Mouse (Mus musculus) cerebellum, postnatal 14 days (tissue): ENCODE data around the gene Gatad1.
"Not testable (repeated sequence)": the region's sequence is repeated elsewhere in the genome, so short reads cannot be mapped to it uniquely, and the experiment has no call there.

Source experiments
- DNase-seq, 2 experiments: peaks; one replicate each; pipeline ENCODE4 v3.0.0; 2021; ENCODE audit warnings: mixed read lengths in 2 of 2

Gatad1 gene

GRCm38 (mm10) chr5:3633315-3633714 lies 23.7 kb downstream of the Gatad1 start:
- no peak for DNase-seq

GRCm38 (mm10) chr5:3632285-3632684 lies 24.7 kb downstream of the Gatad1 start:
- DNase-seq = no peak

DNA sequence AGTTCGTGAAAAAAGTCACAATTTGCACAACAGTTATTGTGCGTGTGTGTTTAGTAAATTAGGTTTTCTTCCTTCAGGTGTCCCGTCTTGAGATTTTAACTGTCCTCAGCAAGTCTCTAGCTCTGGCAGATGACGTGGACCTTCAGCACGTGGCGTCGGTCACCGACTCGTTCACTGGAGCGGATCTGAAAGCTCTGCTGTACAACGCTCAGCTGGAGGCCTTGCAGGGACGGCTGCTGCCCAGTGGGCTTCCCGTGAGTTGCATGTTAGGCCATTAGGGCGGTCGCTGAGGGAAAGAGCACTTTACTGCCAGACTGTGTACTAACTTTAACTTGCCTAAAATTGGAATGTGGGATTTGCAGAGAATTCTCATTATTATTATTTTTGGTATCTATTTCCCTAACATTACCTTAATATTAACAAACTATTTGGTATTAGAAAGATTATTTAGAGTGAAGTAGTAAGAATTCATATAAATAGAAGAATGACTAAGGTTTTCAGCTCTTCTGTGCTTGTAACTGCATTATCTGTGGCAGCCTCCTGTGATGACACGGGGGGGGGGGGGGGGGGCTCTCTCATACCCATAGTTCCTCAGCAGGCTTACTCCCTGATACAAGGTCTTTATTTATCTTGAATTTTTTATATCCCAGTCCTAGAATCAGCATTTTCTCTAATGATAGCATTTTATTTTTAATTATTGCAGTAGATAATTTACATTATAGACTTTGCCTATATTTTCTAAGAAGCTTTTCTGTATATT lies 25.3 kb downstream of the Gatad1 start:
- DNase-seq = no peak

DNA sequence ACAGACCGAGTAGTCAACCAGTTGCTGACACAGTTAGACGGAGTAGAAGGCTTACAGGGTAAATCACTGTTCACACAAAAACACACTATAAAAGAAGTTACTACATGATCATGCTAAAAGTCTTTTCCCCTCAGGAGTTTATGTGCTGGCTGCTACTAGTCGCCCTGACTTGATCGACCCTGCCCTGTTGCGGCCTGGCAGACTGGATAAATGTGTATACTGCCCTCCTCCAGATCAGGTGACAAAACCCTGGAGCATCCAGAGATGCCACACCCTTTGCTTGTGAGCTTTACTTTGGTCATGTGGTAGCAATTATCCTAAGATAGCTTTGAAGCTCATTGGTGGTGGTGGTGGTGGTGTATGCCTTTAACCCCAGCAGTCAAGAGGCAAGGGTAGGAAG lies 26.9 kb downstream of the Gatad1 start:
- DNase-seq = no peak

DNA sequence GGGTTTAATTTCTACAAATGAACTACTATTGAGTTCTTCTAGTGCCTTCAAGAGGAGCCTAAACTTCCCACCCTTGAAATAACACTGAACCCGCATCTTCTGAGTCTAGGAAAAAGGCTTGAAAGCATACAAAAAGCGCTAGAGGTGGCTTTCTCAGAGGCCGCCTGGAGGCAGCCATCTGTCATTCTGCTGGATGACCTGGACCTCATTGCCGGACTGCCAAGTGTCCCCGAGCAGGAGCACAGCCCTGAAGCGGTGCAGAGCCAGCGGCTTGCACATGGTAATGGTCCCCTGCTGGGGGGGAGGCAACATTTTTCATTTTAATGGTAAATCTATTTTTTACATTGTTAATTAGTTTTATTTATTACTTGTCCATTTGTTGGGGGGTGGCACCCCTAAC lies 36.5 kb downstream of the Gatad1 start:
- DNase-seq = peak; percentile 55 to 76

GRCm38 (mm10) chr5:3611835-3612234 lies 45.1 kb downstream of the Gatad1 start:
- DNase-seq = not testable (repeated sequence)

DNA sequence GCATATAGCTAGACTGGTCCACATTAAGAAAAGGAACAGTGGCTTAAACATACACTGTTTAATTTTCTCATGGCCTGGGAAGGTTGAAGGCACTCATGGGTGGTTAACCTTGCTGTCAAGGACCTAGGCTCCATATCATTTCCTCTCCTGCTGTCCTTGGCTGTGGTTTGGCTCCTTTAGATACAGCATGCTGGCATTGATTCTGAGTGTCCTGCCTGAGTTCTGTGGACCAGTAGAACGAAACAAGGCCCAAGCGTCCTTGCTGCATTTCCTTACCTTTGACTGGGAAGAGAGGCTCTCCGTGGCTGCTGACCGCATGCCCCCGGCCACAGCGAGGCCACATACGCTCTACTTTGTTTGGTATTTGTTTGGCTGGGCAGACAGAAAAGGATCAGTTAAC lies 47.7 kb downstream of the Gatad1 start:
- DNase-seq = no peak

DNA sequence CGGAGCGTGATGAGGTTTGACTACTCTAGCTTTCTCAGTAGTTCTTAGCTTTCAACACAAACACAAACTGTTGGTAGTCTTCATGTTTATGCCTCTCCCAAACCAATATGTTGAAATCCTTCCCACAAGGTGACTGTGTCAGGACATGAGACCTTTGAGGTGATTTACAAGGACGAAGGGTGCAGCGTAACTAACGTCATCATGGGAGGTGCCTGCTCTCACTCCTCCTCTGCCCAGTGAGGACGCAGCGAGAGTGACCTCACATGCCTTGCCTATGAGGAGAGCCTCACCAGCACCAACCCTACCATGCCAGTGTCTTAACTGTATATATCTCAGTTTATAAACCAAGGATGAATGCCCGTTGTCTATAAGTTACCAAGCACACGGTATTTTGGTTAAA lies 49.9 kb downstream of the Gatad1 start:
- DNase-seq = no peak

GRCm38 (mm10) chr5:3600790-3601189 lies 56.2 kb downstream of the Gatad1 start:
- no peak for DNase-seq

DNA sequence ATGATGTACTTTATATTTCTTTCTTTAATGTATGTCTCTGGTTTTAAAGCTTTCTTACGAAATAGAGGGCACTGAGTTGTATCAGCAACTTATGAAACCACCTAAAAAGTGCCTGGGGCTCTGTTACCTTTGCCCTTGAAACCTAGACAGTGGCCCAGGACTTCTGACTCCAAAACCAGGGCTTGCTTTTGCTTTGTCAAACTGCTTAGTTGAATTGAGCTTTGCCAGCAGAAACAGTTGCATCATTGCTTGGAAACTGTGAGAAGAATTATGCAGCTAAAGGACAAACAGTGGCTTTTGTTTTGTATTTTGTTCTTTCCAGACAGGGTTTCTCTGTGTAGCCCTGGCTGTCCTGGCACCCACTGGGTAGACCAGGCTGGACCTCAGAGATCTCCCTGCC lies 56.7 kb downstream of the Gatad1 start:
- no peak for DNase-seq

DNA sequence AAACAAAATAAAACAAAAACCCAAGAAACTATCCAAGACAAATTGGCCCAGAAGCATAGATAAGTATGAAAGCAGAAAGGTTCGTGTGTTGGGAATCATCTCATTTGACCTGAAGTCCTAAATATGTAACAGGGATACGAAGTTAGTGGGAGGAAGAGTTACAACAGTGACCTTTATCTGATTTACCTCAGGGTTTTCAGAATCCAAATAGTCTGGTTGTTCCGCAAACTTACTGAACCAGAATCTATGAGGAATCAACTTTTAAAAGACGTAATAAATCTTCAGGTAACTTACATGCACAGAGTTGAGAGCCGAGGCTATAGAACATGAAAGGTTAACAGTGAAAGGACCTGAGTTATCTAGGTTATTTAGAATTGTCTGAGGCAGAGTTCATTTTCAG lies 58.2 kb downstream of the Gatad1 start:
- DNase-seq = no peak

DNA sequence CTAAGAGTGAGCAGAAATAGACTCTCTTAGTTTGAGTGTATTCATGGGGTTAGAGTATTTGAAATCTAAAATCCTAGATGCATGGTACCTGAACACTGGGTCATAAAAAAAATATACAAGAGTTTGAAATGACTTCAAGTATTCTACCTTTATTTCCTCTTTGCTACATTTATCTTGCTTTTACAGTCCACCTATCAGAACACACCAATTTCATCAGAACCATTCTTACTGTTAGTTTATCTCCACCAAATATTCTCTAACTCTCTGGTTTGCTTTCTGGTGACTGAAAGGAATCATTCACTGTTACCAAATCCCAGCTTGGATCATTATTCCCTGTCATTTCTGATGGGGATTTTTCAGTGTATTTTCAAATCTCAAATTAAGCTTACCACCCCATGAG lies 59.8 kb downstream of the Gatad1 start:
- DNase-seq = no peak

GRCm38 (mm10) chr5:3596399-3596766 lies 60.6 kb downstream of the Gatad1 start, which contains the start of gene Rbm48:
Gene Rbm48, minus strand, starts transcription at chr5:3596585.
- peak; percentile 87 to 89 for DNase-seq

- DNase-seq = peak; percentile 95
These were observed 61.1 kb downstream of the Gatad1 start, which contains the start of gene Pex1 for GRCm38 (mm10) chr5:3595693-3596398. Gene Pex1, plus strand, starts transcription at chr5:3596066.
